Mouse (Mus musculus) thymus, adult 18-20 months (tissue): Measurements from ENCODE around the gene Fgfr2.

ENCODE experiments used
- DNase-seq, 2 experiments: peaks; one replicate each; pipeline ENCODE4 v3.0.0; 2022; ENCODE audit warnings: mixed read lengths in 2 of 2

Fgfr2 gene

DNA sequence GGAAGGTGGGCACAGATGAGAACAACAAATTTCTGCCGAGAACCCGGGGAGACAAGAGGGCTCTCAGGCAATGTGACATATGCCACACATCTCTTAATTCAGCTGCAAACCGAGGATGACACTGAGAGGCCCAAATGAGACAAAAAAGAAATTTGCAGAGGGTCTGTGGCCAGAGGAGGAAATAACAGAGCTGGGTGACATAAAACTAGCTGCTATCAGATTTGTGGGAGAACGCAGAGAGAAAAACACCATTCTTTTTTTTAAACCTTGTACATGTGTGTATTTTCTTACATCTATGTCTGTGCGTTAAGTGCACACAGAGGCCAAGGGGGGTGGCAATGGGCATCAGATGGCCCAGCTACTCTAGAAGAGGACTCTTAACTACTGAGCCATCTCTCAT lies 328.0 kb downstream of the Fgfr2 start:
- DNase-seq, result no peak

DNA sequence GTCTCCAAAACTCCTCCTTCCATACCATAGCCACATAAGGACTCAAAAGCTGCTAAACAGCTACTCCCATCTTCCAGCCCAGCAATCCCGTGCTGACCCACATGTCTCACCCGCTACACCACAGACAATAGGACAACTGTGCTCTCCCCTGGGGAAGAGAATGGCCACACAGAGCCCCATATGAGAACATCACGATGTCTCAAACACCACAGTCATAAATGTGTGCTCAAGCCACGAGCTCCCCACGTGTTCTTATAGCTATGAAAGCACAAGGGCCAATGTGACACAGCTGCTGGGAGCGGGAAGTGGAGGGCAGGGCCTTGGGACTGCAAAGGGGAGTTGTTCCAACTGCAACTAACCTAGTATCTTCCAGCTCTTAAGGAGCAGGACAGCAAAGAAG lies 329.7 kb downstream of the Fgfr2 start:
- no peak for DNase-seq

DNA sequence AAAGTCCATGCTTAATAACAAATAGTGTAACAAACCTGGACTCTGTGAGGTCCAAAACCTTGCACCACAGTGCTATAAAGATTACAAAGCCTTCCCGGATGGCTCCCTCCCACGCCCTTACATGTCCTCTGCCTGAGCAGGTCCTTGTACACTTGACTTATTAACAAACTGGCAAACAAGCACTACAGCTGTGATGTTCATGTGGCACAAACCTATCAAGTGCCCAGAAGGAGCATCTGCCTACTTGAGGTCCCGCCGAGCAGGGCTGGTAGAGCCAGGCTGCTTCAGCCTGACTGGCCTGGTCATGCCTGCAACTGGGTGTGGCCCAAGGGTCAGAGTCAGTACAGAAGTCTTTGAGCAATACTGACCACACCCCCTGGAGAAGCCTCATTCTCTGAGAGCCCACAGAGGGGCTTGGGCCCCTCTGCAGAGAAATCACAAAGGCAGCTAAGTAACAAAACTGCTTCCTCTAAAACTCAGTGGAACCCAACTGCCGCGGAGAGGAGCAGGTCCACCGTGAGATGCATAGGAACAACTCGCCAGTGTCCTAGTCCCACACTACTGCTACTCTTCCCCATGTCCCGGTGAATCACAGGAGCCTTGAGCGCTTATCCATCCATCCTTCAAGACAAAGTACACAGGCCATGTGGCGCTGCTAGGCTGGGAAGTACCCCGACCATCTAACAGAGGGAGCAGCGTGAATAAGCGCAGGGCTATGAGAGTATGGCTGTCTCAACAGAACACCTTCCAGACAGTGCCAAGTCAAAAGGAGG lies 332.5 kb downstream of the Fgfr2 start:
- DNase-seq, result no peak

- no peak for DNase-seq
These were observed 334.3 kb downstream of the Fgfr2 start for GRCm38 (mm10) chr7:132788826-132789225.

DNA sequence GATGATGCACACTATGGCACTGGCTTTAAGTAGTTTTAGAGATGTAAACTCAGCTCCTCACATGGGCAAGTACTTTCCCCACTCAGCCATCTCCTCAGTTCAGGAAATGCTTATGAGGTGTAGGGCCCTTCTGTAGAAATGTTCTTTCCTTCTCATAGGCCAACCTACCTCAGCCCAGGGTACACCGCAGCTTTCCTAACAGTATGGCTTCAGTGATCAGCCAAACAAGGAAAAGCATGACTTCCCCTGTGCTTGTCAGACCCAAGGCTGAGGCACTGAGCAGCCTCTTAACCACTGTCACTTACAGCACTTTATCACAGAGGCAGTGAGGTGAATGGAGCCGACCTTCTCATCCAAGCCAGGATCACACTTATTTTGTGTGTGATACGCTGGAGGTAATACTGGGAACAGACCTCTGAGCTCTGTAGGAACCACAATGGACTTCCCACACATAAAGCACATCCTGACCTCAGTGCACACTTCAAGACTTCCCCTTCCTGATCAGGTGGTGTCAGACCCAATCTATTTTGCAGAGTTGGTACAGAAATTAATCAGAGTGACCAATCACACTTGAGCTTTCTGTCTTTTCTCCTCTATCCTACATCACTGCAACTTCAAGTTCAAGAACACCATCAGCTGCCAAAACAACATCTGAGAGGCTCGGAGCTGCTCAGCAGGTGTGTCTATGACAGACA lies 335.5 kb downstream of the Fgfr2 start:
- no peak for DNase-seq

- no peak for DNase-seq
These were observed 336.1 kb downstream of the Fgfr2 start for GRCm38 (mm10) chr7:132787022-132787421.

- no peak for DNase-seq
These were observed 336.6 kb downstream of the Fgfr2 start for GRCm38 (mm10) chr7:132786522-132786921.

- DNase-seq, result no peak
These were observed 337.1 kb downstream of the Fgfr2 start for GRCm38 (mm10) chr7:132786011-132786410.

DNA sequence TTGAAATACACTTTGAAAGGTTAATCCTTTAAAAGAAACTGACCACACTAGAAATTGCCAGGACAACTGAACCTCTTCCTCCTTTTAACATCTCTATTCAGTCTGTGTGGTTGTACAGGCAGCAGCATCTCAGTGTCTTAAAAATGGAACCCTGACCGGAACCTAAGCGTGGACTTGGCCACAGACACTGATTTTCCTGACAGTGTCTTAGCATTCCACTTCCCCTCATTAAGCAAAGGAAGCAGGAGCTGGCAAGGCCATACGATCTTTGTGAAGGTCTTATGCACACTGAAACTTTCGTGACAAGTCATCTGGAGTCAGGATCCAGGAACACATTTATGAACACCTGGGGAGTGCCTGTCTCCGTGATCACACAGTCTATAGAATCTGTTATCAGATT lies 339.0 kb downstream of the Fgfr2 start:
- no peak for DNase-seq

GRCm38 (mm10) chr7:132781850-132782249 lies 341.3 kb downstream of the Fgfr2 start:
- no peak for DNase-seq

DNA sequence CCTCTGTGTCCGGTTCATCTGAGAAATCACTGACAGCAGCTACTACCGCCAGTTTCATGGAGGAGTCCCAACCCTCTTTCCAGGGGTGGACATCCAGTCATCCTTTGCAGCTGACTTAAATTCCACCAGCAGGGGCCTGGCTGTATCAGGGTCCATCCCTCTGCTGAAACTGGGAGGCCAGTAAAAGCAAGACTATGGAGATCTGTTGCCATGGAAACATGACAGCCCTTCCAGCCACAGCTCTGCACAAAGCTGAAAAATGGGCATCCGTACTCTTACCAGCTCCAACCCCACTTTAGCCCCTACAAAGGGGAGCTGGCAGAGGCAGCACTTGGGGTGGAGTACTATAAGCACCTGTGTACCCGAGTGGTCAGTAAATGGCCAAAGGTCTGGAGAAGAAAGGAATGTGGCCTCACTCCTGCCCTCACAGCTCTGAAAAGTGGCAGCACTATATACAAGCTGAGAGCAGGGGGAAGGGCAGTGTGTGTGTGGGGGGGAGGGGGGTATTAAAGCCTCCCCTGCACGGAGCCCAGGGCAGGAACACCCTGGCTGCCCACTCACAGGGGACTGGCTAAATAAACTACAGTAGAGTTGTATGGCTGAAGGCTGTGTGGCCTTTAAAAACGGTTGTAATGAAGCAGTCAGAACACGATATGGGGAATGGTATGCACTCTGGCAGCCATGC lies 341.9 kb downstream of the Fgfr2 start:
- no peak for DNase-seq

DNA sequence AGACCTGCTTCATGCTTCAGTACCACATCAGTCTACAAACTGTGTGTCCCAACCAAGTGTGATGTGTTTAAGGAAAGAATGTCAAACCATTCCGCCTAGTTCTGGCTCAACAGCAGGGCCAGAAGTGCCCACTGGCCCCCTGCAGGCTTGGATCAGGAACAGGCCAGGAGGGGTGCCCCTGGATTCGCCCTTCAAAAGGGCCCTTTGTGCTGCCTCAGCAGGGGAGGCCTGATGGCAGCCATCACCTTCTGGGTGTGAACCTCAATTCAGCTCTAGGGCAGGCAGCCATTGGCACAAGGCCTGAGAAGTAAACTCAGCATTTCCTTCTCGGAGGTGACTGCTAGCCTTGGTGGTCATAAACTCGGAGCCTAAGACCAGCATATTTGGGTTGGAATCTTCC lies 342.5 kb downstream of the Fgfr2 start:
- no peak for DNase-seq

- DNase-seq, result no peak
These were observed 344.5 kb downstream of the Fgfr2 start for GRCm38 (mm10) chr7:132778630-132779029.

- no peak for DNase-seq
These were observed 345.3 kb downstream of the Fgfr2 start for GRCm38 (mm10) chr7:132777728-132778453.

- DNase-seq, result no peak
These were observed 346.0 kb downstream of the Fgfr2 start for GRCm38 (mm10) chr7:132777117-132777516.

- DNase-seq, result no peak
These were observed 346.6 kb downstream of the Fgfr2 start for GRCm38 (mm10) chr7:132776338-132777111.

DNA sequence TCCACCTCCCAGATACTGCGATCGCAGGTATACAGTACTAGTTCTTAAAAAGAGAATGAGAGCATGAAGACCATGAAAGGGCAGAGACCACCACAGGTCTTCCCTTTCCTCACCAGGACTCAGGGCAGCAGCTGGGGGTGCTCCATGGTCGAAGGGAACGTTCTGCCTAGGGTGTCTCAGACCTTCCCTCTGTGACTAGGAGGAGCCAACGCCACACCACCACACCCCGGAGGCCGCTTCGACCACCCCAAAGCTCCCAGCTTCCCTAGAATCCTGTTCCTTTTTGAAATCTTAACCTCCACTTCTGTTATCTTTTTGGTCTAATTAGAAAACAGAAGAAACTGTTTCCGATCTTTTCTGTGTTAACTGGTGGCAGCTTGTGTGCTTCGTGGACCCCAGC lies 347.2 kb downstream of the Fgfr2 start:
- DNase-seq, result no peak

DNA sequence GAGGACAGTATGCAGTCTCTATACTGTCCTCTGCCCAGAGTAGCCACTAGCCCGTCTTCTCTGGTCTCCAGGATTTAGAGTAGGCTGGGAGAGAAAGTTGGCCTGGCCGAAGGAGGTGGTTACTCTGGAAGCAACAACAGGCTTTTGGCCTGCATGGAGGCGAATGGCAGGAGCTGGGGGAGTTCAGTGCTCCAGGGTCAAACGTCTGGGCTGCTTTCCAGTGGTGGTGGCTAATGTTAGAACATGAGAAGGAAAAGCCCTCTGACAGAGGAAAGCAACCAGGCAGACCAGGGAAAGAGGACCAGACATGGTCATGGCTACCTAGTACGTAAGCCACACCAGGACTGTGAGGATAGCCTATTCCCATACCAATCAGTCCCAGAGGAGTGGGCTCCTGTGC lies 347.8 kb downstream of the Fgfr2 start:
- DNase-seq, result no peak

GRCm38 (mm10) chr7:132773011-132773705 lies 350.0 kb downstream of the Fgfr2 start:
- DNase-seq, result peak; percentile 23 to 61

GRCm38 (mm10) chr7:132772440-132772839 lies 350.7 kb downstream of the Fgfr2 start:
- DNase-seq, result peak in 1 of 2 experiments; percentile 29

DNA sequence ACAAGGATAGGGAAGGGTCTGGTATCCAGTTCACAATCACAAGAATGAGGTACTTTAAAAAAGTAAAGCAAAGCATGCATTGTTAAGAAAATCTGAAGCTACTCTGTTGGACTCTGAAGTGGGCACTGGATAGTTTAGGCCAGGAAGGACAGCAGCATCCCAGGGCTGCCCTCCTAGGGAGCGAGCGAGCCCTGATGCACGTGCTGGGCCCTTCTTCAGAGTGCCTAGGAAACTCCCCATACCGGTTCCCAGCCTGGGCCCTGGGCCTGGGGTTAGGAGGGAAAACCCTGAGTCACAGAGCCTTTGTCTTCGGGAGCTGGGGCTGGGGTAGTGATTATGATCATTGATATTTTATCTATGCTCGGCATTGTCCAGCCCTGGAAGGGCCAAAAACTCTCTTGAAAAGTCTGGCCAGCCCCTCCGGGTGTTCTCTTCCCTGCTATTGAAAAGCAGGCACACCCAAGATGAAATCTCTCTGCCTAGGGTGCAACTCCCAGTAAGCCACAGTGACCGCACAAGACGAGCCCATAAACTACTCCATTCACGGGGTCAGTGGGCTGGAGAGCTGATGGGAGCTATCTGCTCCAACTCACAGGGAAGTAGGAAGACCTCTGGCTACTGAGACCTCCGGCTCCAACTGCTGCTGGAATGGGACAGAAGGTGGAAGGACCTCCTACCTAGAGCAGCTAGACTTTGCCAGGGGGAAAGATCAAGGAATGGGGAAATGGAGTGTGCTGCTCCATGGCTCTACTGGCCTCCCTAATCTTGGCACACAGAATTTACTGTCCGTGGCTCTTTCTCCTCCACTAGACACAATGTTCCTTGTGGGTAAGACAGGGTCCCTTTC lies 354.4 kb downstream of the Fgfr2 start:
- DNase-seq, result no peak
